Mouse (Mus musculus) hindbrain, embryonic 15.5 days (tissue): Measurements from ENCODE around the gene Vtcn1. TPM values are rescaled to one million over a fixed set of nuclear protein-coding genes. Genes with fewer than 3 reads are reported as not detected.

ENCODE experiments used
- ATAC-seq: fragments of 200-750 bp; cut with Nextera tagmentation; 2 replicates; pipeline ENCODE4 v1.8.0; 2017; ENCODE audit warnings: low read depth, moderate number of reproducible peaks, moderate TSS enrichment; ENCODE audit not compliant: low FRiP score
- H3K27ac ChIP-seq: fragments of 300-500 bp; sonication (generic); replicated peaks from 2 replicates; pipeline ENCODE4 v1.5.1; 2015; ENCODE audit warnings: mild to moderate bottlenecking, inconsistent platforms
- H3K27me3 ChIP-seq: fragments of 300-500 bp; sonication (generic); 2 replicates; pipeline ENCODE4 v1.6.1; 2015; ENCODE audit warnings: control low read depth, inconsistent platforms
- H3K36me3 ChIP-seq: fragments of 300-500 bp; sonication (generic); 2 replicates; pipeline ENCODE4 v1.6.1; 2015; ENCODE audit warnings: control low read depth, inconsistent platforms
- H3K4me1 ChIP-seq: fragments of 300-500 bp; sonication (generic); replicated peaks from 2 replicates; pipeline ENCODE4 v1.6.1; 2015; ENCODE audit warnings: control low read depth, inconsistent platforms
- H3K4me2 ChIP-seq: fragments of 300-500 bp; sonication (generic); 2 replicates; pipeline ENCODE4 v1.6.1; 2015; ENCODE audit warnings: moderate library complexity, mild to moderate bottlenecking, inconsistent platforms
- H3K4me3 ChIP-seq: fragments of 300-500 bp; sonication (generic); 2 replicates; pipeline ENCODE4 v1.5.1; 2015; ENCODE audit warnings: mild to moderate bottlenecking, inconsistent platforms
- H3K9ac ChIP-seq: fragments of 300-500 bp; sonication (generic); 2 replicates; pipeline ENCODE4 v1.6.1; 2015; ENCODE audit warnings: inconsistent platforms
- H3K9me3 ChIP-seq: fragments of 300-500 bp; sonication (generic); 2 replicates; pipeline ENCODE4 v1.6.1; 2016; ENCODE audit warnings: control low read depth, inconsistent platforms
- WGBS: fragments of 180-500 bp; shearing (Covaris S2); methylation state at CpG from one replicate; pipeline ENCODE4 v1.1.7; 2015; 5-methylcytosine and 5-hydroxymethylcytosine counted together
- polyA plus RNA-seq: library from polyadenylated mRNA; unstranded; fragments of >200 nt; fragmentation: Nextera tagmentation; extraction: Ambion mirVana; gene quantifications from 2 replicates; pipeline ENCODE4 v1.2.1, GENCODE M21; 2015

Gene Vtcn1
- polyA plus RNA-seq, 1 experiment from 2014 or later = not detected

- no peak for ATAC-seq
- Histone ChIP-seq H3K4me1 (no peaks in the 10 kb centered on the region), H3K9ac (no peak overlapping the region), H3K27me3 (no peaks in the 10 kb centered on the region), H3K36me3 (no peaks in the 10 kb centered on the region), H3K4me3 (no peak overlapping the region), H3K4me2 (no peak overlapping the region), H3K9me3 (no peaks in the 10 kb centered on the region), H3K27ac (no peak overlapping the region)
- 27% methylated on average over 3 of the region's 3 CpGs for WGBS
These were observed 81.7 kb downstream of the Vtcn1 start for GRCm38 (mm10) chr3:100906916-100907315.

GRCm38 (mm10) chr3:100908594-100908993 is 83.3 kb downstream of the Vtcn1 start:
- Histone ChIP-seq H3K27ac (no peak overlapping the region), H3K4me2 (no peak overlapping the region), H3K36me3 (no peaks in the 10 kb centered on the region), H3K9me3 (no peaks in the 10 kb centered on the region), H3K4me3 (no peak overlapping the region), H3K9ac (no peak overlapping the region), H3K4me1 (no peaks in the 10 kb centered on the region), H3K27me3 (no peaks in the 10 kb centered on the region)
- no peak for ATAC-seq
- WGBS = 58% methylated on average over 6 of the region's 6 CpGs

GRCm38 (mm10) chr3:100910621-100911020 is 85.4 kb downstream of the Vtcn1 start:
- H3K27ac ChIP-seq = no peak overlapping the region
- H3K4me3 ChIP-seq = no peak overlapping the region
- H3K9me3 ChIP-seq = no peaks in the 10 kb centered on the region
- no peaks in the 10 kb centered on the region for H3K36me3 ChIP-seq
- H3K9ac ChIP-seq = no peak overlapping the region
- ATAC-seq = no peak
- H3K4me2 ChIP-seq = no peak overlapping the region
- H3K27me3 ChIP-seq = no peaks in the 10 kb centered on the region
- WGBS = 54% methylated on average over 5 of the region's 5 CpGs
- H3K4me1 ChIP-seq = no peaks in the 10 kb centered on the region

- no peaks in the 10 kb centered on the region for H3K4me1 ChIP-seq
- no peak overlapping the region for H3K4me2 ChIP-seq
- H3K27me3 ChIP-seq = no peaks in the 10 kb centered on the region
- 84% methylated on average over 9 of the region's 9 CpGs for WGBS
- H3K9me3 ChIP-seq = no peaks in the 10 kb centered on the region
- H3K36me3 ChIP-seq = no peaks in the 10 kb centered on the region
- no peak overlapping the region for H3K4me3 ChIP-seq
- no peak overlapping the region for H3K27ac ChIP-seq
- no peak overlapping the region for H3K9ac ChIP-seq
- ATAC-seq = no peak
These were observed 85.8 kb downstream of the Vtcn1 start for GRCm38 (mm10) chr3:100911026-100911425.

GRCm38 (mm10) chr3:100911498-100912213 is 86.4 kb downstream of the Vtcn1 start:
- Histone ChIP-seq H3K4me3 (no peak overlapping the region), H3K36me3 (no peaks in the 10 kb centered on the region), H3K9me3 (no peaks in the 10 kb centered on the region), H3K27ac (no peak overlapping the region), H3K4me1 (no peaks in the 10 kb centered on the region), H3K4me2 (no peak overlapping the region), H3K27me3 (no peaks in the 10 kb centered on the region), H3K9ac (no peak overlapping the region)
- ATAC-seq = no peak
- 78% methylated on average over 7 of the region's 7 CpGs for WGBS

GRCm38 (mm10) chr3:100916844-100917243 is 91.6 kb downstream of the Vtcn1 start:
- Histone ChIP-seq H3K9ac (no peak overlapping the region), H3K27ac (no peak overlapping the region), H3K27me3 (no peaks in the 10 kb centered on the region), H3K9me3 (no peaks in the 10 kb centered on the region), H3K4me1 (0 out of 2 replicates have a peak, but pooled peaks cover 5% of the 10 kb centered on the region), H3K4me3 (no peak overlapping the region), H3K36me3 (no peaks in the 10 kb centered on the region), H3K4me2 (no peak overlapping the region)
- 16% methylated on average over 7 of the region's 7 CpGs for WGBS
- ATAC-seq = no peak

- Histone ChIP-seq H3K4me3 (no peak overlapping the region), H3K4me2 (no peak overlapping the region), H3K36me3 (no peaks in the 10 kb centered on the region), H3K9ac (no peak overlapping the region), H3K9me3 (no peaks in the 10 kb centered on the region), H3K4me1 (peaks cover 29% of the 10 kb centered on the region), H3K27me3 (no peaks in the 10 kb centered on the region), H3K27ac (no peak overlapping the region)
- 82% methylated on average over 9 of the region's 9 CpGs for WGBS
- ATAC-seq = no peak
These were observed 95.4 kb downstream of the Vtcn1 start for GRCm38 (mm10) chr3:100920611-100921140.

GRCm38 (mm10) chr3:100921825-100922505 is 96.7 kb downstream of the Vtcn1 start, which contains the start of gene Trim45:
Trim45 (plus strand) TSS chr3:100922202.
- Histone ChIP-seq H3K4me2 (peak within 1 kb of the TSS; percentile 61), H3K27ac (peak within 1 kb of the TSS; percentile 85), H3K4me1 (peaks cover 41% of the 10 kb centered on the region), H3K9me3 (no peaks in the 10 kb centered on the region), H3K27me3 (no peaks in the 10 kb centered on the region), H3K9ac (peak within 1 kb of the TSS; percentile 60), H3K4me3 (peak within 1 kb of the TSS; percentile 51), H3K36me3 (no peaks in the 10 kb centered on the region)
- under 1% methylated on average over 39 of the region's 39 CpGs for WGBS
- ATAC-seq = peak; percentile 99

- Histone ChIP-seq H3K4me3 (peak overlapping the region; percentile 51), H3K4me2 (peak overlapping the region; percentile 61), H3K36me3 (no peaks in the 10 kb centered on the region; the same call in 1 of the 2 replicates), H3K9me3 (no peaks in the 10 kb centered on the region), H3K4me1 (peaks cover 41% of the 10 kb centered on the region), H3K27ac (peak overlapping the region; percentile 85), H3K27me3 (no peaks in the 10 kb centered on the region), H3K9ac (peak overlapping the region; percentile 60)
- WGBS = 37% methylated on average over 28 of the region's 28 CpGs
- ATAC-seq = peak; percentile 59
These were observed 97.5 kb downstream of the Vtcn1 start for GRCm38 (mm10) chr3:100922506-100923375.

- no peak overlapping the region for H3K27ac ChIP-seq
- ATAC-seq = no peak
- 69% methylated on average over 6 of the region's 6 CpGs for WGBS
- peaks cover 41% of the 10 kb centered on the region for H3K4me1 ChIP-seq
- no peak overlapping the region for H3K4me3 ChIP-seq
- no peaks in the 10 kb centered on the region for H3K9me3 ChIP-seq
- H3K36me3 ChIP-seq = peaks cover 10% of the 10 kb centered on the region
- H3K27me3 ChIP-seq = no peaks in the 10 kb centered on the region
- H3K4me2 ChIP-seq = peak overlapping the region; percentile 61; the same call in 1 of the 2 replicates
- no peak overlapping the region for H3K9ac ChIP-seq
These were observed 98.9 kb downstream of the Vtcn1 start for GRCm38 (mm10) chr3:100924065-100924732.

- no peaks in the 10 kb centered on the region for H3K27me3 ChIP-seq
- peaks cover 10% of the 10 kb centered on the region for H3K36me3 ChIP-seq
- WGBS = 88% methylated on average over 16 of the region's 16 CpGs
- H3K27ac ChIP-seq = no peak overlapping the region
- H3K4me2 ChIP-seq = no peak overlapping the region
- H3K9me3 ChIP-seq = no peaks in the 10 kb centered on the region
- no peak overlapping the region for H3K9ac ChIP-seq
- peaks cover 41% of the 10 kb centered on the region for H3K4me1 ChIP-seq
- ATAC-seq = no peak
- H3K4me3 ChIP-seq = no peak overlapping the region
These were observed 99.9 kb downstream of the Vtcn1 start for GRCm38 (mm10) chr3:100925176-100925575.
